24 mouse cellular contexts compared by ENCODE assay signal in the genomic region with DNA sequence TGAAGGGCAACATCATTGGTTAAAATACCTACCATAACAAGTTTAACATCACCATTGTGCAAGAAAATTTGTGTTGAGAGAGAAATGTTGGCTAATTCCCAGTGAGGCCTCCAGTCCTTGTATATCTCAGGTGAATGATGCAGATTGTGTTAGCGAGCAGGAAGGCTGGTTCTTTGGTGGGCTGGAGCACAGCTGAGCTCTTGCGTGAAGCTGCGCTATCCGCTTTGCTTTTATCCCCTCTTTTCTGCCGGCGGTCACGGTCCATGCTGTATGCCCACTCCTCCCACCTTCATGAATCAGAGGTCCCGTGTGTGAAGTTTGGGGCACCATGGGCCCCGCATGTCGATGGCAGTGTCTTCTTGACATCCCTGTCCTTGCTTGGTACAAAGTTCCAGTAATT. TPM values are rescaled to one million over a fixed set of nuclear protein-coding genes. Genes with fewer than 3 reads are reported as not detected.
"Had no signal": no experiment of that assay in that cellular context is flagged by ENCODE, and none has a peak within 500 bp of the region (broad histone marks: within the 10 kb centered on the region; RNA-seq: fewer than 3 reads in every experiment).

No protein-coding gene starts in this region.

- H3K9me3 ChIP-seq: heart, embryonic 12.5 days; hindbrain, embryonic 10.5 days; hindbrain, embryonic 12.5 days; limb, embryonic 10.5 days; limb, embryonic 12.5 days; liver, embryonic 13.5 days; liver, embryonic 15.5 days had no signal

- H3K4me3 ChIP-seq: heart, embryonic 12.5 days; hindbrain, embryonic 10.5 days; hindbrain, embryonic 12.5 days; layer of hippocampus, adult 2 months; left cerebral cortex, adult 2 months; limb, embryonic 10.5 days; limb, embryonic 12.5 days; liver, embryonic 13.5 days; liver, embryonic 15.5 days had no signal

- DNase-seq: gastrocnemius, adult 2 months; gastrocnemius, postnatal 10 days; gastrocnemius, postnatal 25 days; heart, postnatal 10 days; heart, postnatal 36 days; kidney, adult 18-20 months; kidney, adult 8-10 months; kidney, postnatal 10 days; kidney, postnatal 4 days; liver; liver, embryonic 13.5 days had no signal

- ATAC-seq: hindbrain, embryonic 16.5 days; inflammation-experienced regulatory T-cells, adult 6 months; intestine, embryonic 16.5 days had no signal

- H3K36me3 ChIP-seq: hindbrain, embryonic 10.5 days; hindbrain, embryonic 12.5 days; liver, embryonic 15.5 days had no signal

- H3K9ac ChIP-seq: heart, embryonic 12.5 days; hindbrain, embryonic 12.5 days; hindbrain, embryonic 14.5 days; limb, embryonic 12.5 days; liver, embryonic 13.5 days; liver, embryonic 15.5 days had no signal

- H3K27me3 ChIP-seq: heart, embryonic 12.5 days; hindbrain, embryonic 12.5 days; limb, embryonic 12.5 days had no signal

- H3K4me2 ChIP-seq: heart, embryonic 12.5 days; hindbrain, embryonic 12.5 days; hindbrain, embryonic 14.5 days; limb, embryonic 12.5 days; liver, embryonic 11.5 days; liver, embryonic 13.5 days; liver, embryonic 15.5 days had no signal

- H3K27ac ChIP-seq: hindbrain, embryonic 10.5 days; hindbrain, embryonic 12.5 days; hindbrain, embryonic 14.5 days; layer of hippocampus, adult 2 months; left cerebral cortex, adult 2 months; limb, embryonic 10.5 days; limb, embryonic 12.5 days; liver, embryonic 13.5 days; liver, embryonic 15.5 days had no signal

RNA-seq across cellular contexts. Expression of gene A930033H14Rik, which starts 2.9 kb away (rescaled TPM):
- polyA plus RNA-seq: inflammation-experienced regulatory T-cells, adult 6 months had no signal

RNA-seq across cellular contexts. Expression of gene Rhobtb1, which starts 58.8 kb away (rescaled TPM):
- polyA plus RNA-seq: inflammation-experienced regulatory T-cells, adult 6 months had no signal
